Mouse (Mus musculus): ENCODE results near the gene Rfwd3. TPM values are rescaled to one million over a fixed set of nuclear protein-coding genes. Genes with fewer than 3 reads are reported as not detected.
A peak's percentile ranks its signal among the peaks of the same experiment; 100 is the strongest.

The Rfwd3 gene
- 17.2 and 19.2 TPM in 2 replicates for total RNA-seq (2014; rRNA removed)
- polyA plus RNA-seq (2015; fragmentation: Nextera tagmentation; extraction: Ambion mirVana), result 10.3 and 10.5 TPM in 2 replicates

DNA sequence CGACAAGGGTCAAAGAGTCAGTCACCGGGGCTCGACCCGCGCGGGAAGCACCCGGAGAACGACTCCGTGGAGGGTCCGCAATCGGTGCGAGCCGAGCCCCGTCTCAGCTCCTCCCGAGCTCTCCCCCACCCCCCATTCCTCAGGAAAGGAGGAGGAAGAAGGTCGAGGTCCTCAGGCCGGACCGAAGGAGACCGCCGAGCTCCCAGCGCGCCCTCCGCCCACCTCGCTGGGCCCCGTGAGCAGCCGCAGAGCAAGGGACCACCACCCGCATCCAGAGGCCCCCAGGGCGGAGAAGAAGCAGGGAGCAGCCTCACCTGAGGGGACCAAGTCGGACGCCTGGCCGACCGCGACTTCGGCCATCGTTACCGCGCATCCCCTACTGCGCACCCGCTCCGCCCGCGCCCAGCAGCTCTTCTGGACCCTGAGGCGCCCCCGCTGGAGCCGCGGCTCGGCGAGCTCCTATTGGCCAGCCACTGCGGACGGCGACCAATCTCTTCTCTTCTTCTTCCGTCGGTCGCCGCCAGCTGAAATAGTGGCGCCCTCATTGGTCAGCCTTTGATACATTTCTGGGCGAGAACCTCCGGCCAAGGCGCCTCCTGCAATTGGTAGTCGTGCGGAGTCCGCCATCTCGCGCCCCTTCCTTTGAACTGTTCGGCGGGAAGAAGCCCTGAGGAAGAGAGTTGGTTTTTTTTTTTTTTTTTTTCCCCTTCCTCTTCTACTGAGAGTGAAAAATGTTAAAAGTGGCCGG lies at the start of gene Rfwd3:
TSS of gene Rfwd3 (minus strand) at position 402 of the 748 bp plus-strand sequence.
- Histone ChIP-seq H3K9ac (replicated peaks; ENCODE audit: low read length, poor library complexity, severe bottlenecking) (peak within 1 kb of the TSS; percentile 73), H3K36me3 (ENCODE audit: insufficient read depth, low read length) (no peaks in the 10 kb centered on the region), H3K4me2 (ENCODE audit: low read depth, low read length, poor library complexity, severe bottlenecking) (peak within 1 kb of the TSS; percentile 62), H3K9me3 (ENCODE audit: low read length) (no peaks in the 10 kb centered on the region), H3K4me1 (ENCODE audit: insufficient read depth, low read length) (no peaks in the 10 kb centered on the region), H3K27me3 (ENCODE audit: insufficient read depth, low read length) (no peaks in the 10 kb centered on the region), H3K4me3 (ENCODE audit: low read depth, low read length) (peak within 1 kb of the TSS; percentile 92), H3K27ac (ENCODE audit: low read depth, low read length) (peak within 1 kb of the TSS; percentile 55; the same call in 1 of the 2 replicates)
- TF ChIP-seq CTCF (IDR thresholded peaks at IDR 0.05), result peak; percentile 49
- ATAC-seq (ENCODE audit: low FRiP score) (peak; percentile 99), DNase-seq (ENCODE audit: low spot score) (peak; percentile 98)
- under 1% methylated on average over 64 of the region's 67 CpGs for WGBS

DNA sequence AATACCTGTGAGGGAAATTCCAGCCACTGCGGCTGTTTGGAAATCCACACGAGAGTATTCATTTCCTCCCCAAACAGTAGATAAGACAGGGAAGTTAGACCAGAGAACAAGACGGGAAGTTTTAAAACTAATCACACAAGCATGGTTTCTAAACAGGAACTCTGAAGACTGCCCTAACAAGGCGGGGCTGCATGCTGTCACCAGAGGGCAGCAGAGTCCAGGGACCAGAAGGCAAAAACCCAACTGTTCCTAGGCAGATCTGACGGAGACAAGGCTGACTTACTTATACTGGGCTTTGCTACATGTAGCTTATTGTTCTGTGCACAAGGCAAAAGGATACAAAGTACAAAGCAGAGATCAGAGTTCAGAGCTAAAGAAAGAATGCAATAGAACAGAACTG lies 43.2 kb upstream of the Rfwd3 start:
- no peaks in the 10 kb centered on the region for H3K4me1 ChIP-seq (ENCODE audit: insufficient read depth, low read length)
- no peak overlapping the region for H3K4me3 ChIP-seq (ENCODE audit: low read depth, low read length)
- no peak overlapping the region for H3K4me2 ChIP-seq (ENCODE audit: low read depth, low read length, poor library complexity, severe bottlenecking)
- H3K27me3 ChIP-seq (ENCODE audit: insufficient read depth, low read length), result peaks cover 8% of the 10 kb centered on the region; the same call in 1 of the 2 replicates
- DNase-seq (ENCODE audit: low spot score) (peak; percentile 81), ATAC-seq (ENCODE audit: low FRiP score) (no peak)
- no peak overlapping the region for H3K27ac ChIP-seq (ENCODE audit: low read depth, low read length)
- no peaks in the 10 kb centered on the region for H3K9me3 ChIP-seq (ENCODE audit: low read length)
- H3K9ac ChIP-seq (replicated peaks; ENCODE audit: low read length, poor library complexity, severe bottlenecking), result no peak overlapping the region
- H3K36me3 ChIP-seq (ENCODE audit: insufficient read depth, low read length), result no peaks in the 10 kb centered on the region
- 18% methylated on average over 5 of the region's 5 CpGs for WGBS
- peak; percentile 91 for TF ChIP-seq CTCF (IDR thresholded peaks at IDR 0.05)

DNA sequence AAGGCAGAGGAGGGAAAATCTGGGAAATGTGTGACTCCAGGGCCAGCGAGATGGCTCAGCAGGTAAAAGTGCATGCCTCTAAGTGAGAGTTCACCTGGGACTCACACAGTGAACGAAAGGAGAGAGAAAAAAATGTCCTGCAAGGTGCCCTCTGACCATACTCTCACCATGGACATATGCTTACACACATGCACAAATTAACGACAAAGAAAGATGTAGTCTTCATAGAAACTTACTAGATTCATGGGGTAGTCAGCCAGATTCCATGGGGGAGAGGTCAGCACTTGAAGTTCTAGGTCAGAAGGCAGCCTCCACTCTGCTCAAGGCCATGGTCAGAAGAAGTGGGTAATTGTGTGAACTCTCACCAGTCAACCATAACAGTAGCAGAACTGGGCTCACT lies 40.2 kb upstream of the Rfwd3 start:
- no peak for ATAC-seq (ENCODE audit: low FRiP score)
- no peaks in the 10 kb centered on the region for H3K9me3 ChIP-seq (ENCODE audit: low read length)
- H3K36me3 ChIP-seq (ENCODE audit: insufficient read depth, low read length), result no peaks in the 10 kb centered on the region
- no peak overlapping the region for H3K27ac ChIP-seq (ENCODE audit: low read depth, low read length)
- no peaks in the 10 kb centered on the region for H3K4me1 ChIP-seq (ENCODE audit: insufficient read depth, low read length)
- no peak for DNase-seq (ENCODE audit: low spot score)
- TF ChIP-seq CTCF (IDR thresholded peaks at IDR 0.05), result no peak
- H3K4me2 ChIP-seq (ENCODE audit: low read depth, low read length, poor library complexity, severe bottlenecking), result no peak overlapping the region
- WGBS, result 84% methylated on average over 3 of the region's 3 CpGs
- H3K9ac ChIP-seq (replicated peaks; ENCODE audit: low read length, poor library complexity, severe bottlenecking), result no peak overlapping the region
- peaks cover 11% of the 10 kb centered on the region; the same call in 1 of the 2 replicates for H3K27me3 ChIP-seq (ENCODE audit: insufficient read depth, low read length)
- H3K4me3 ChIP-seq (ENCODE audit: low read depth, low read length), result no peak overlapping the region

DNA sequence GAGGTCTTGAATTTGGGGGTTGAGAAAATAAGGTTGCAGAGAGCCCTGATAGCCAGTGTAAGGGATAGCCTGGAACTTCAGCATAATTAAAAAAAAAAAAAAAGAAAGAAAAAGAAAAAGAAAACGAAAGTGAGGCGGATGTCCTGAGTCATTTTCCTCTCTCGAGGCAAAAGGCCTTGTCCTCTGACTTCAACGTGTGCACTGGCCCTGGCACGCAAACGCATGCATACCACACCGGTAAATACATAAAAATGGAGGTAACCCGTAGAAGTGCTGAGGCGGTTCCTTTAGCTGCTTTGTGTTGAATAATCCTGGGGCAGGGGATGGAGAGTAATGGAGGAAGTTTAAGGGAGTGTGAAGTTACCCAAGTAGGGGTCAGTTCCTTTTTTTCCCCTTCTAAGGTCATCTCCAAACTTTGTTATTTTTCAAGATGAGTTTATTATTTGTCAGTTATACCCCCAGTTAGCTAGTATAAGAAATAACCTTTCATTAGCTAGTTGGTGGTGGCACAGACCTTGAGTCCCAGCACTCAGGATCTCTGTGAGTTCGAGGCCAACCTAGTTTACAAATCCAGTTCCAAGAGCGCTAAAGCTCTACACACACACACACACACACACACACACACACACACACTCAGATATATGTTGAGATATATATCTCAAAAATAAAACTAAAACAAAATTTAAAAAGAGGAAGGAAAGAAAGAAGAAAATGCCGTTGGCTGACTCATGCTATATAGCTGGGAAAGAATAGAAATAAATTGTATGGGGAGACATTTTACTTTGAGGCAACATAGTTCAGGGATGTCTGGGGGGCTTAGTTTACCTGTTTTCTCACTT lies 38.6 kb upstream of the Rfwd3 start:
- 53% methylated on average over 12 of the region's 12 CpGs for whole genome bisulfite sequencing
- H3K27me3 ChIP-seq (ENCODE audit: insufficient read depth, low read length), result peaks cover 11% of the 10 kb centered on the region; the same call in 1 of the 2 replicates
- ATAC-seq (ENCODE audit: low FRiP score) (no peak), DNase-seq (ENCODE audit: low spot score) (no peak)
- no peaks in the 10 kb centered on the region for H3K4me1 ChIP-seq (ENCODE audit: insufficient read depth, low read length)
- no peak for TF ChIP-seq CTCF (IDR thresholded peaks at IDR 0.05)
- no peak overlapping the region for H3K27ac ChIP-seq (ENCODE audit: low read depth, low read length)
- no peaks in the 10 kb centered on the region for H3K9me3 ChIP-seq (ENCODE audit: low read length)
- H3K4me3 ChIP-seq (ENCODE audit: low read depth, low read length), result peak overlapping the region; percentile 31
- peak overlapping the region; percentile 57 for H3K4me2 ChIP-seq (ENCODE audit: low read depth, low read length, poor library complexity, severe bottlenecking)
- H3K36me3 ChIP-seq (ENCODE audit: insufficient read depth, low read length), result no peaks in the 10 kb centered on the region
- no peak overlapping the region for H3K9ac ChIP-seq (replicated peaks; ENCODE audit: low read length, poor library complexity, severe bottlenecking)

DNA sequence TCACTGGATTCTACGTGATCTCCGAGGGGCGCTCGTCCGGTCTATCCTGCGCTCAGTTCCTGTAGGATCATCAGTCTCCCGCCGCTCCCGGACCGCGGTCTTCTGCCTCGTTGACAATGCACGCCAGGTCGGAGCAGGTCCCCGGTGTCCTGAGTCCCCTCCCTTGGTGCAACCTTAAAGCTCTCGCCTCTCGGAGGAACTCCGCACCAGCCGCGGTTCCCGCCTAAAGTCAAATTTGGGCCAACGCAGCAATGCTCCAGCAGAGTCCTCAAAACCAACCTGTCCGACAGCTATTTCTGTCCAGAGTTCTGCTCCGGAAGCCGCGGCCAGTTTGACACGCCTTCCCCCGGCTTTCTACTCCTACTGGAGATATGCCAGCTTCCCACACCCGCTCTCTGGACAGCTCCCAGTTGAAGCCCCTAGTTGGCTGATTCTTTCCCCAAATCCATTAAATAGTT lies 37.9 kb upstream of the Rfwd3 start, which contains the start of gene Mlkl:
TSS of gene Mlkl (minus strand) at position 288 of the 458 bp plus-strand sequence.
- under 1% methylated on average over 29 of the region's 29 CpGs for WGBS

More for the DNA sequence above, 37.9 kb upstream of the Rfwd3 start, which contains the start of gene Mlkl:
- Histone ChIP-seq H3K4me3 (ENCODE audit: low read depth, low read length) (peak within 1 kb of the TSS; percentile 31), H3K9me3 (ENCODE audit: low read length) (no peaks in the 10 kb centered on the region), H3K4me2 (ENCODE audit: low read depth, low read length, poor library complexity, severe bottlenecking) (peak within 1 kb of the TSS; percentile 57), H3K9ac (replicated peaks; ENCODE audit: low read length, poor library complexity, severe bottlenecking) (0 out of 2 replicates have a peak within 1 kb of the TSS, but pooled peaks have one; percentile 2), H3K36me3 (ENCODE audit: insufficient read depth, low read length) (no peaks in the 10 kb centered on the region), H3K4me1 (ENCODE audit: insufficient read depth, low read length) (no peaks in the 10 kb centered on the region), H3K27ac (ENCODE audit: low read depth, low read length) (no peak within 1 kb of the TSS), H3K27me3 (ENCODE audit: insufficient read depth, low read length) (peaks cover 11% of the 10 kb centered on the region; the same call in 1 of the 2 replicates)
- DNase-seq (ENCODE audit: low spot score) (peak; percentile 31), ATAC-seq (ENCODE audit: low FRiP score) (no peak)
- TF ChIP-seq CTCF (IDR thresholded peaks at IDR 0.05), result no peak

Measured in midbrain, postnatal 0 days (tissue).